Mouse (Mus musculus) CH12.LX (cell line): ENCODE measurements around the gene Prkce. TPM values are rescaled to one million over a fixed set of nuclear protein-coding genes. Genes with fewer than 3 reads are reported as not detected.

Source experiments
- DNase-seq: peaks from one replicate; pipeline ENCODE4 v3.0.0-alpha.2; 2013; ENCODE audit errors: extremely low read depth
- H3K27ac ChIP-seq: 2 replicates; pipeline ENCODE4 v1.5.1; 2012; ENCODE audit warnings: low read depth, mild to moderate bottlenecking, control low read depth, moderate library complexity; ENCODE audit not compliant: insufficient read depth
- H3K27me3 ChIP-seq: replicated peaks from 2 replicates; pipeline ENCODE3; 2012; ENCODE audit warnings: inconsistent platforms
- H3K36me3 ChIP-seq, 2 experiments: replicated peaks in 1 of 2; 2 replicates each; pipeline versions ENCODE3 to v1.6.1; 2012; ENCODE audit warnings: inconsistent platforms in 1 of 2, low read length in 1 of 2, mild to moderate bottlenecking in 1 of 2, mixed read lengths in 1 of 2, moderate library complexity in 1 of 2; ENCODE audit not compliant: control insufficient read depth in 1 of 2, insufficient read depth in 1 of 2
- H3K4me1 ChIP-seq, 2 experiments: 2 replicates each; pipeline ENCODE4 v1.6.1; 2012; ENCODE audit warnings: inconsistent platforms in 1 of 2, moderate library complexity in 1 of 2; ENCODE audit not compliant: insufficient read depth in 2 of 2, control insufficient read depth in 1 of 2
- H3K4me2 ChIP-seq: 2 replicates; pipeline ENCODE4 v1.6.1; 2012; ENCODE audit warnings: low read depth, mild to moderate bottlenecking, control low read depth; ENCODE audit not compliant: poor library complexity, insufficient read depth, severe bottlenecking
- H3K4me3 ChIP-seq, 3 experiments: fragments of 150-350 bp in 1 of 3; sonication (generic) in 1 of 3; replicated peaks in 1 of 3; 2 replicates each; pipeline versions ENCODE3 to v1.5.1; 2011 to 2012; ENCODE audit warnings: low read depth in 2 of 3, low read length in 2 of 3, mild to moderate bottlenecking in 2 of 3, moderate library complexity in 2 of 3, control low read depth in 1 of 3, improper control_type of control experiment in 1 of 3, inconsistent platforms in 1 of 3, mixed read lengths in 1 of 3; ENCODE audit not compliant: poor library complexity in 1 of 3
- H3K79me2 ChIP-seq: replicated peaks from 2 replicates; pipeline ENCODE4 v1.6.1; 2012; ENCODE audit warnings: mild to moderate bottlenecking, moderate library complexity; ENCODE audit not compliant: control insufficient read depth, poor library complexity, insufficient read depth, severe bottlenecking; ENCODE audit errors: extremely low read depth
- H3K9ac ChIP-seq: 2 replicates; pipeline ENCODE4 v1.6.1; 2012; ENCODE audit warnings: low read depth, mild to moderate bottlenecking, control low read depth, moderate library complexity; ENCODE audit not compliant: insufficient read depth
- H3K9me3 ChIP-seq: replicated peaks from 2 replicates; pipeline ENCODE3; 2012; ENCODE audit warnings: low read length, inconsistent platforms, mixed read lengths
- CHD1 ChIP-seq: IDR thresholded peaks from 2 replicates; pipeline ENCODE4 v1.6.1; 2012; ENCODE audit warnings: low read depth, low read length, improper control_type of control experiment, inconsistent platforms
- CHD2 ChIP-seq: IDR thresholded peaks from 2 replicates; pipeline ENCODE4 v1.6.1; 2011; ENCODE audit warnings: low read length, improper control_type of control experiment
- EP300 ChIP-seq: IDR thresholded peaks from 2 replicates; pipeline ENCODE4 v1.6.1; 2011; ENCODE audit warnings: low read length, improper control_type of control experiment
- ETS1 ChIP-seq: conservative IDR thresholded peaks from 2 replicates; pipeline ENCODE4 v1.6.1; 2012; ENCODE audit warnings: low read depth, mild to moderate bottlenecking, inconsistent platforms, low read length, improper control_type of control experiment, moderate library complexity
- IRF4 ChIP-seq: IDR thresholded peaks from 2 replicates; pipeline ENCODE4 v1.6.1; 2014; ENCODE audit warnings: low read depth, mild to moderate bottlenecking, inconsistent platforms, low read length, improper control_type of control experiment
- JUND ChIP-seq: conservative IDR thresholded peaks from 2 replicates; pipeline ENCODE4 v1.6.1; 2011; ENCODE audit warnings: low read depth, low read length, improper control_type of control experiment
- KAT2A ChIP-seq: IDR thresholded peaks from 2 replicates; pipeline ENCODE4 v1.6.1; 2012; ENCODE audit warnings: low read length, improper control_type of control experiment, inconsistent platforms; ENCODE audit not compliant: insufficient replicate concordance
- MAFK ChIP-seq: IDR thresholded peaks from 2 replicates; pipeline ENCODE4 v1.6.1; 2011; ENCODE audit warnings: low read length, improper control_type of control experiment; ENCODE audit not compliant: insufficient replicate concordance
- MAX ChIP-seq: IDR thresholded peaks from 2 replicates; pipeline ENCODE4 v1.6.1; 2011; ENCODE audit warnings: low read length, improper control_type of control experiment
- NELFE ChIP-seq: IDR thresholded peaks from 2 replicates; pipeline ENCODE4 v1.6.1; 2011; ENCODE audit warnings: low read depth, low read length, improper control_type of control experiment
- RAD21 ChIP-seq: IDR thresholded peaks from 2 replicates; pipeline ENCODE4 v1.6.1; 2011; ENCODE audit warnings: low read depth, mild to moderate bottlenecking, low read length, improper control_type of control experiment, moderate library complexity
- SMC3 ChIP-seq: IDR thresholded peaks from 2 replicates; pipeline ENCODE4 v1.6.1; 2011; ENCODE audit warnings: low read depth, low read length, improper control_type of control experiment
- TCF12 ChIP-seq: IDR thresholded peaks from 2 replicates; pipeline ENCODE4 v1.6.1; 2014; ENCODE audit warnings: low read depth, mild to moderate bottlenecking, inconsistent platforms, low read length, improper control_type of control experiment
- USF1 ChIP-seq: IDR thresholded peaks from 2 replicates; pipeline ENCODE4 v1.6.1; 2014; ENCODE audit warnings: low read depth, mild to moderate bottlenecking, inconsistent platforms, low read length, improper control_type of control experiment
- ZNF384 ChIP-seq: IDR thresholded peaks from 2 replicates; pipeline ENCODE4 v1.6.1; 2012; ENCODE audit warnings: low read depth, low read length, improper control_type of control experiment, inconsistent platforms
- dilution Hi-C: fragments of 300-500 bp; cut with MboI; formaldehyde crosslinking; loops from 2 replicates; pipeline ENCODE4 v1.14.3; 2020; ENCODE audit warnings: low sequenced_read_pairs; ENCODE audit not compliant: extremely low pct_unique_long_range_greater_than_20kb, extremely low pct_ligation_motif_present
- in situ Hi-C: fragments of 300-500 bp; cut with MboI; formaldehyde crosslinking; loops from 3 replicates; pipeline ENCODE4 v1.14.3; 2019; ENCODE audit warnings: low sequenced_read_pairs, low pct_ligation_motif_present, low pct_unique_long_range_greater_than_20kb, mixed read lengths
- polyA plus RNA-seq: library from polyadenylated mRNA; unstranded; fragments of >175 nt; gene quantifications from 2 replicates; pipeline ENCODE4 v1.2.1, GENCODE M21; 2012; ENCODE audit warnings: low read depth; ENCODE audit not compliant: insufficient read length
- total RNA-seq, 2 experiments: library from RNA; depleted of rRNA; stranded (reverse); fragments of 300-350 nt in 1 of 2; fragments of >200 nt in 1 of 2; gene quantifications; 2 replicates each; pipeline ENCODE4 v1.2.3; 2012 to 2014

The Prkce gene
- total and polyA plus RNA-seq, 3 experiments: 4.1 to 13.2 (median 11.4) TPM

DNA sequence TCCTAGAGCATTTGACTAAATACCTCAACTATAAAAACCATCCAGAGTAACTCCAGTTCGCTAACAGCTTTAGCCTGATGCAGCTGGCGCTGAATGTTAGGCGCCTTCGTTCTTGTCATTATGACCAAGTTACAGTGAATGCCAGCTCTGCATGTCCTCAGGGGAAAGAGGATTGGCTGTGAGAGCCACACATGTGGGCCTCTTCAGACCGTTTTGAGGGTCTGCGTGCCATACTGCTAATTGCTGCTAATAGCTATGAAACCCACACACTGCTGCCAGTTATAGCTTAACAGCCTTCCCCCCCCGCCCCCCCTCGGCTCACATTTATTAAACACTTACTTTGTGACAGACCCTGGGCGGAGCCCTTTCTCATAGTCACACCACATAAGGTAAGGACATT is 210.3 kb downstream of the Prkce start:
- Histone ChIP-seq H3K4me2 (no peak overlapping the region), H3K4me1 (peaks cover 40 to 92% of the 10 kb centered on the region in 2 experiments), H3K4me3 (no peak overlapping the region), H3K79me2 (no peaks in the 10 kb centered on the region; the same call in 1 of the 2 replicates), H3K27me3 (no peaks in the 10 kb centered on the region), H3K9me3 (no peaks in the 10 kb centered on the region), H3K36me3 (peaks cover 0 to 4% of the 10 kb centered on the region in 2 experiments), H3K27ac (no peak overlapping the region), H3K9ac (no peak overlapping the region)
- no peak for DNase-seq
- dilution Hi-C loops (no loop called here), in situ Hi-C loops (no loop called here)
- TF ChIP-seq JUND (no peak), IRF4 (no peak), MAFK (no peak), TCF12 (no peak), ETS1 (no peak), KAT2A (no peak), SMC3 (no peak), MAX (no peak), CHD2 (no peak), RAD21 (no peak), EP300 (no peak)

DNA sequence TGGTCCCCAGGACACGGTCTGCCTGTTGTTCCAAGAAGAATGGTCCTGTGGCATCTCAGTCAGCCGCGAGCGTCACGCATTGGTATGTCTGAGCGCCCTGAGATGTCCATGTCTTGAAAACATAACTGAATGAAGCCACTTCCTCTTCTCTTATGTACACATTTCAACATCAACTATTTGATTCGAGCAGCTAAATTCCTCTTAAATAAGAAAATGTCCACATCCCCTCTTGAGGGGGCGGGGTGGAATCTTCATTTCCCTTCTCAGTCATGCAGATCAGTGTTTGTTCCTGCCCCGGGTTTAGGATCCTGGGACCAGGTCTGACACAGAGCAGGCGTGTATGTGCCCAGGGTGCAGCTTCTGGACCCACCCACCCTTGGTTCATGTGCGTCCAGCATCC is 211.0 kb downstream of the Prkce start:
- Histone ChIP-seq H3K4me1 (peaks cover 41 to 94% of the 10 kb centered on the region in 2 experiments), H3K9ac (no peak overlapping the region), H3K36me3 (peaks cover 0 to 4% of the 10 kb centered on the region in 2 experiments), H3K4me2 (no peak overlapping the region), H3K9me3 (no peaks in the 10 kb centered on the region), H3K27me3 (no peaks in the 10 kb centered on the region), H3K4me3 (no peak overlapping the region), H3K27ac (no peak overlapping the region), H3K79me2 (no peaks in the 10 kb centered on the region; the same call in 1 of the 2 replicates)
- no peak for TF ChIP-seq USF1
- no peak for TF ChIP-seq ZNF384
- no peak for TF ChIP-seq SMC3
- no peak for TF ChIP-seq CHD1
- no peak for TF ChIP-seq NELFE
- TF ChIP-seq MAFK: no peak
- DNase-seq: no peak
- in situ Hi-C loops (no loop called here), dilution Hi-C loops (no loop called here)
